Mouse (Mus musculus) cerebellum, adult 9-10 months (tissue): ENCODE results near the gene Shc1.
A peak's percentile ranks its signal among the peaks of the same experiment; 100 is the strongest.
"Not testable (repeated sequence)": the region's sequence is repeated elsewhere in the genome, so short reads cannot be mapped to it uniquely, and the experiment has no call there.

Experiments used
- DNase-seq: peaks from one replicate; pipeline ENCODE4 v3.0.0; 2022

Shc1 gene

GRCm38 (mm10) chr3:89419981-89420380, 1.7 kb downstream of the Shc1 start:
- no peak for DNase-seq

DNA sequence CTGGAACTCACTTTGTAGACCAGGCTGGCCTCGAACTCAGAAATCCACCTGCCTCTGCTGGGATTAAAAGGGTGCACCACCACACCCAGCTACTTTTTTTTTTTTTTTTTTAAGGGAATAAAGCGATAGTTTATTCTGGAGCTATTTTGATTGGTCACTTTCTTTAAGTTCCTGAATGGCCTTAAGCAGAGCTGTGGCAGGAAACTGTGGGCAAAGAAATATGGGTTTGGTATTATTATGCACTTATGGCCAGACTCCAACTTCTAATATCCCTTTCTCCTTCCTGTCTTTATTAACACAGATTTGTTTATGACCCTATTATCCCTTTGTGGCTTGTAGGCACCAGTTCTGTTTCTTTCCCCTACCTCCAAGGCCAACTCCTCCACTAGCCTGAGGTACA, 2.2 kb downstream of the Shc1 start:
- DNase-seq, result no peak

DNA sequence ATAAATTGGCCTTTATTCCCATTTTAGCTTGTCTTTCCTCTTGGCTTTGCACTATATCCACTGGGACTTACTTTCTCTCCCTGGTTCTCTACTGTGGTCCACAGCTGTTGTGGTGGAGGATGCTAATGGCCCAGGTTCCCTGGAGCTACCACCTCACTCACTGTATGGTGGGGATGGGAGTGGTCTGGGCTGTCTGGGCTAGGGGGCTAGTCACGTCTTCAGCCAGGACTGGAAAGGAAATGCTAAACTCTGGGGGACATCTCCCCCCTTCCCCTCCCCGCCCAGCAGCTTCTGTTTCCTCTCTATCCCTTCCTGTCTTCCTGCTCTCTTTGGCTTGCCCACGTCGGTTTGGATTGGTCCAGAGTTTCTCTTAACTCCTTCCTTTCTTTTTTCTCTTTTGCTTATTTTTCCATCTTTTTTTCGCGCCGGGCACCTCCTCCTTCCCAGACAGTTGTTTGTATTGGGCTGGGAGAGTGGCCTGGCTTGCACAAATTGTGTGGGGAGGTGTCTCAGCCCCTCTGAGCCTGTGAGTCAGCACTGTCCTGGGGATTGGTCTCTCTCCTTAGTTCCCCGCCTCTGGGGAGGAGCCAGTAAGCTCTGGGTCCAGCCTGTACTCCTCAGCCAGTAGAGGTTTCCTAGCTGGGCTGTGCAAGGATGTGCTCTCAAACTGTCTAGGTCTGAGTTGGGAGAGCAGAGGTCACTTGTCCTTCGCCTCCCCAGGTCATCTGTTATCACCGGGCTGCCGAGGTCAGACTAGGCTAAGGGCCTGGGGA, 2.9 kb downstream of the Shc1 start:
- no peak for DNase-seq

DNA sequence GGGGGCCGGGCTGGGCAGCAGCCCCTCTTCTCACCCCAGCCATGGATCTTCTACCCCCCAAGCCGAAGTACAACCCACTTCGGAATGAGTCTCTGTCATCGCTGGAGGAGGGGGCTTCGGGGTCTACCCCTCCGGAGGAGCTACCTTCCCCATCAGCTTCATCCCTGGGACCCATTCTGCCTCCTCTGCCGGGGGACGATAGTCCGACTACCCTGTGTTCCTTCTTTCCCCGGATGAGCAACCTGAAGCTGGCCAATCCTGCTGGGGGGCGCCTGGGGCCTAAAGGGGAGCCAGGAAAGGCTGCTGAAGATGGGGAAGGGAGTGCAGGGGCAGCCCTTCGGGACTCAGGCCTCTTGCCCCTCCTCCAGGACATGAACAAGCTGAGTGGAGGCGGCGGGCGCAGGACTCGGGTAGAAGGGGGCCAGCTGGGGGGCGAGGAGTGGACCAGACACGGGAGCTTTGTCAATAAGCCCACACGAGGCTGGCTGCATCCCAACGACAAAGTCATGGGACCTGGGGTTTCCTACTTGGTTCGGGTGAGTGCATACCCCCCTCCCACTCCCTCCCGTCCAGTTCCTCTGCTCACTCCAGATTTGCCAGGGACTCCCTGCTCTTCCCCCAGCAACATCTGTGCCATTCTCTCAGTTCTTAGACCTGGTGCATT, 3.7 kb downstream of the Shc1 start:
- no peak for DNase-seq

GRCm38 (mm10) chr3:89422556-89423205, 4.4 kb downstream of the Shc1 start:
- DNase-seq, result peak; percentile 15

DNA sequence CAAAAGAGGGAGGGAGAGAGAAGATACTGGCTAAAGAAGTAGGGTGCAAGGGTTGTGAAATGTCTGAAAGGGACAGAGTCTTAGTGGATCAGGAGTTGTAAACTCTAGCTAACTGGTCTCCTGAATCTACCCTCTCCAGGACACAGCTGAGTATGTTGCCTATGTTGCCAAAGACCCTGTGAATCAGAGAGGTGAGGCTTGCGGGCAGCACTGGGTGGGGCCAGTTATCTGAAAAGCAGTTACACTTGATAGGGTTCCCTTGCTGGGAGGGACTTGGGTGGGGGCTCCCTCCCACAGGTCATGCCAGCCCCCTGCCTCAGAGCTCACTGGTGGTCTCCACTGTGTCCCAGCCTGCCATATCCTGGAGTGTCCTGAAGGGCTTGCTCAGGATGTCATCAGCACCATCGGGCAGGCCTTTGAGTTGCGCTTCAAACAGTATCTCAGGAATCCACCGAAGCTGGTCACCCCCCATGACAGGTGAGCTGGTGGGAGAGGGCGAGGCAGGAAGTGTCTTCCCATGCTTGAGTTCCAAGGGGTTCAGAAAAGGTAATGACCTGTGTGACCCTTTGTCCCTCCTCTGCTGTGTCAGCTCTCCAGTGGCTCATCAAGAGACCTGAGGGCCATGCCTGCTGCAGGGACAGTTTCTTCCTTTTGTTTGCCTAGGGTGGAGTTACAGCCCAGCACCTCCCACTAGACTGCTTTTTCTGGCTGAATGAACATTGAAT, 6.3 kb downstream of the Shc1 start:
- DNase-seq, result peak; percentile 12

DNA sequence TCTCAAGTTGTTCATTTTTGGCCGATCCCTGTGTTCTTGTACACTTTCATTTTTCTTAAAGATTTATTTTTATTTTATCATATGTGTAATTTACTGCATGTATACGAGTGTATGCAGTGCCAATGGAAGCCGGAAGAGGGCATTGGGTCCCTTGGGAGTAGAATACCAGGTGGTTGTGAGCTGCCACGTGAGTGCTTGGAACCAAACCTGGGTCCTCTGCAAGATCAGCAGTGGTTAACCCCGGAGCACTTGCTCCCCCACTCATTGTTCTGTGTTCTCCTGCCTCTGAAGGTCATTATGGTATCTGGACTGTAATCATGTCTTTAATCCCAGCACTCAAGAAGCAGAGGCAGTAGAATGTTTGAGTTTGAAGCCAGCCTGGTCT, 6.9 kb downstream of the Shc1 start:
- DNase-seq, result no peak

- DNase-seq, result no peak
Measured at GRCm38 (mm10) chr3:89425876-89426275, 7.6 kb downstream of the Shc1 start.

- DNase-seq, result not testable (repeated sequence)
Measured at GRCm38 (mm10) chr3:89429021-89429420, 10.8 kb downstream of the Shc1 start.

GRCm38 (mm10) chr3:89430171-89431159, 12.2 kb downstream of the Shc1 start, which contains the start of gene Pygo2:
Pygo2 (plus strand) TSS chr3:89430214.
- DNase-seq, result peak; percentile 91

- DNase-seq, result peak; percentile 31
Measured at GRCm38 (mm10) chr3:89432606-89433005, 14.4 kb downstream of the Shc1 start.

DNA sequence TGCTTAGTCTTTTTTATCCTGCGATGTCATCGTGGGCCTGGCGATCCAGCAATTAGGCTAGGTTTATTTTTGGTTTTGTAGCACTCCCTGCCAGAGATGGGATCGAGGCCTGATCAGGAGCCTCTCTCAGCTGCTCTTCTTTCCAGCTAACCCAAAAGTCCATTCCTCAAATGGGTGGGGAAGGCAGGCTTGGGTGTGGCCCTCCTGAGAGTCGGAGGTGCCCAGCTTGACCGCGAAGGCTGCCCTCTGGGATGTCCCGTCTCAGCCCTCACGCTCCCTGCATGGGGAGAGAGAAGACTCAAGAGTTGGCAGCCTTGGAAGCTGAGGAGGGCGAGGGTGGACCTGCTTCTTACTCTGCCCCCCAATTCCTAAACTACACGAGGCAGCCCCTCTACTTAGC, 16.3 kb downstream of the Shc1 start:
- peak; percentile 8 for DNase-seq

GRCm38 (mm10) chr3:89435041-89435440, 16.8 kb downstream of the Shc1 start:
- no peak for DNase-seq

- peak; percentile 14 for DNase-seq
Measured at GRCm38 (mm10) chr3:89436176-89437113, 18.2 kb downstream of the Shc1 start, which contains the start of gene Pbxip1. Pbxip1 (plus strand) TSS chr3:89436706.

GRCm38 (mm10) chr3:89437269-89437668, 19.0 kb downstream of the Shc1 start:
- no peak for DNase-seq

DNA sequence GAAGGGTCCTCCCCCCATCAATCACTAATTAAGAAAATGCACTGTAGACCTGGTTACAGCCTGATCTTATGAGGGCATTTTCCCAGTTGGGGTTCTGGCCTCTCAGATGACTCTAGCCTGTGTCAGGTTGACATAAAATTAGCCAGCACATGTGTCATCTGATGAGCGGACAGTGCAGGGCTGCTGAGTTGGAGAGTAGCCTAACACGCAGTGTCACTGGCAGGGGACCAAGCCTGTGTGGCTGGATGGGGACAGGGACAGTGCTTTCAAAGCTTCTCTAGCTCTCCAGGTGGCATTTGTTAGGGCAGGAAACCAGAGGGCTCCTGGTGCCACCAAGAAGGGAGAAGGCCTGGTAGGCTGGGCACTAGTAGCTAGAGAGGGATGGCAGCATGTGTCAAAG, 22.4 kb downstream of the Shc1 start:
- DNase-seq, result no peak

- DNase-seq, result no peak
Measured at GRCm38 (mm10) chr3:89448720-89449537, 30.7 kb downstream of the Shc1 start.

- DNase-seq, result peak; percentile 77
Measured at GRCm38 (mm10) chr3:89449541-89449940, 31.3 kb downstream of the Shc1 start.

DNA sequence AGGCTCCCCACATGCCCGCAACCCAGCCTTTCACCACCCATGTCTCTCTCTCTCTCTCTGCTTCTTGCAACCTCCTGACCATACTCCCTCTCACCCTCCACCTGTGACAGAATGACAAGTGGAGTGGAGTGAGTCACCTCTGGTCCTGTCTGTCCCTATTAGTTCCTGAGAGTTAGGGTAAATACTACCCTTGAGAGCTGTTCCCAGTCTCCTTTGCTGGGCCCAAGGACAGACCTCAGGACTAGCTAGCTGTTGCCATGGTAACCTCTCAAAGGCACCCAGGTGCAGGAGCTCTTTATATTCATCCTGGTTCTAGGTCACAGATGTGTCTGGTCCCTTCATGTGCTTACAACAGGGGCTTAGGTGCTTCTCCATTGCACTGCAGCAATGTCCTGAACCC, 33.7 kb downstream of the Shc1 start:
- no peak for DNase-seq
